In the genomic region with DNA sequence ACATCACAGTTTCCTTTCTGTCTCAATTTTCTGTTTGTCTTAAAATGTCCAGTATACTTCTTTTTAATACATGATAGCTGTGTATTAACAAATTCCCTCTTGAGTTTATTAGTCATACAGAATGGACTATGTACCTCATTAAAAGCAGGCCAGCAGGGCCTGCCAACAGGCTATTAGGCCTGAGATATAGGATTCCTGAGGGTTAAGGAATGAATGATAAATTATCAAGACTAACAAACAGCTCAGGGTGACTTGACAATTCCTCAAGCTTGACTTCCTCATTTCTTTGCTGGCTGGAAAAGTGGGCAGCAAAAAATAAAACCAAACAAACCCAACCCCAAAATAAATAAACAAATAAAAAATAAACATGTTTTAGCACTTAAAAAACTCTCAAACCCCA, we compare ENCODE assay signal across 21 mouse cellular contexts. TPM values are rescaled to one million over a fixed set of nuclear protein-coding genes. Genes with fewer than 3 reads are reported as not detected.
DNase-seq lines count a peak whose midpoint lies in the region; ATAC-seq lines count a peak whose summit lies in the region.
"Had no signal": no experiment of that assay in that cellular context is flagged by ENCODE, and none has a peak within 500 bp of the region (broad histone marks: within the 10 kb centered on the region; RNA-seq: fewer than 3 reads in every experiment).

No protein-coding gene starts in this region.

- ATAC-seq in hematopoietic stem cell, adult 5-6 weeks (replicated peaks in 1 of 2; ENCODE audit: insufficient read depth in 1 of 2, low FRiP score in 2 of 2, low TSS enrichment in 1 of 2, low read depth in 1 of 2, poor library complexity in 2 of 2, severe bottlenecking in 2 of 2) = peak; percentile 59; a peak in 2 of 4 replicates
- ATAC-seq in megakaryocyte, adult 5-6 weeks (ENCODE audit: poor library complexity, severe bottlenecking) = peak; percentile 60; the same call in 1 of the 2 replicates
- ATAC-seq: CD4-positive, CD25-positive, alpha-beta regulatory T cell, adult 4 months; forebrain, embryonic 14.5 days; liver, postnatal 0 days; midbrain, embryonic 16.5 days had no signal

- DNase-seq in 416B (ENCODE audit: low read depth) (peak; percentile 21), MEL-GATA-1-ER (ENCODE audit: extremely low read depth, low read depth) (peak; percentile 52), MN1 (ENCODE audit: low spot score) (no peak)
- no peak for DNase-seq in frontal cortex, adult 2 months (ENCODE audit: extremely low spot score in 1 of 2, low spot score in 1 of 2)
- no peak for DNase-seq in adrenal gland, adult 8-10 months
- DNase-seq: adrenal gland, postnatal 36 days; cerebellum, adult 2 months; cerebellum, postnatal 14 days; gastrocnemius, adult 2 months; gastrocnemius, postnatal 36 days; kidney, adult 18-20 months; kidney, postnatal 25 days; liver, postnatal 0 days; lung, postnatal 36 days; thymus, adult 2 months; thymus, postnatal 4 days had no signal

RNA-seq across cellular contexts. Expression of a gene that starts 43.5 kb away (rescaled TPM):
- total RNA-seq in hematopoietic stem cell, adult 5-6 weeks (2017) = 27.7 and 34.4 TPM in 2 replicates
- total RNA-seq in megakaryocyte, adult 5-6 weeks (2015) = 90.6 and 116 TPM in 2 replicates
- 117 and 131 TPM in 2 replicates for total RNA-seq in megakaryocyte, adult 5-6 weeks (2017)
- polyA plus RNA-seq in frontal cortex, adult 2 months (2012; rRNA removed) = 54.9 and 58.6 TPM in 2 replicates
- total RNA-seq in adrenal gland, adult 8-10 months (2022) = 10 to 100 TPM; 13.6 to 18.6 (median 15.3) TPM

Comparison
In these comparisons a context has a peak if more than half of its experiments do, and no peak if none do; other contexts are left out.
1. DNase-seq: peak in 416B (single experiment) and MEL-GATA-1-ER (single experiment); none in frontal cortex, adult 2 months (0 of 2), adrenal gland, adult 8-10 months (single experiment) and MN1 (single experiment).